Mouse (Mus musculus): Measurements from ENCODE around the gene Pnpla7.

The Pnpla7 gene

GRCm38 (mm10) chr2:24995332-24995731, 19.5 kb downstream of the Pnpla7 start:
- no peak for DNase-seq

GRCm38 (mm10) chr2:24996471-24996870, 20.6 kb downstream of the Pnpla7 start:
- DNase-seq, result no peak

GRCm38 (mm10) chr2:25000544-25001235, 24.9 kb downstream of the Pnpla7 start:
- DNase-seq, result peak; percentile 43

- no peak for DNase-seq
Measured at GRCm38 (mm10) chr2:25003946-25004786, 28.3 kb downstream of the Pnpla7 start.

- DNase-seq, result no peak
Measured at GRCm38 (mm10) chr2:25006767-25007166, 30.9 kb downstream of the Pnpla7 start.

GRCm38 (mm10) chr2:25008250-25008649, 32.4 kb downstream of the Pnpla7 start:
- no peak for DNase-seq

GRCm38 (mm10) chr2:25022678-25023077, 46.8 kb downstream of the Pnpla7 start:
- no peak for DNase-seq

GRCm38 (mm10) chr2:25025109-25025508, 49.3 kb downstream of the Pnpla7 start:
- no peak for DNase-seq

- DNase-seq, result no peak
Measured at GRCm38 (mm10) chr2:25034994-25035393, 59.2 kb downstream of the Pnpla7 start.

GRCm38 (mm10) chr2:25040089-25040488, 64.3 kb downstream of the Pnpla7 start:
- DNase-seq, result no peak

- no peak for DNase-seq
Measured at GRCm38 (mm10) chr2:25050921-25051320, 75.1 kb downstream of the Pnpla7 start.

GRCm38 (mm10) chr2:25051450-25051849, 75.6 kb downstream of the Pnpla7 start:
- DNase-seq, result no peak

- DNase-seq, result no peak
Measured at GRCm38 (mm10) chr2:25053101-25053500, 77.3 kb downstream of the Pnpla7 start.

- DNase-seq, result peak; percentile 91
Measured at GRCm38 (mm10) chr2:25054221-25055067, 78.6 kb downstream of the Pnpla7 start, which contains the start of gene Nsmf. TSS of gene Nsmf (plus strand) at chr2:25054355.

GRCm38 (mm10) chr2:25055068-25055405, 79.2 kb downstream of the Pnpla7 start:
- DNase-seq, result peak; percentile 31

- no peak for DNase-seq
Measured at GRCm38 (mm10) chr2:25055409-25056155, 79.7 kb downstream of the Pnpla7 start.

GRCm38 (mm10) chr2:25058926-25059325, 83.1 kb downstream of the Pnpla7 start:
- DNase-seq, result no peak

- no peak for DNase-seq
Measured at GRCm38 (mm10) chr2:25063523-25063922, 87.7 kb downstream of the Pnpla7 start.

- no peak for DNase-seq
Measured at GRCm38 (mm10) chr2:25064285-25064684, 88.5 kb downstream of the Pnpla7 start.

GRCm38 (mm10) chr2:25065537-25065936, 89.7 kb downstream of the Pnpla7 start:
- DNase-seq, result no peak

- no peak for DNase-seq
Measured at GRCm38 (mm10) chr2:25066552-25066951, 90.7 kb downstream of the Pnpla7 start.

GRCm38 (mm10) chr2:25069537-25069936, 93.7 kb downstream of the Pnpla7 start:
- no peak for DNase-seq
